Mouse (Mus musculus) testis, adult 2 months (tissue): ENCODE measurements at regions not wholly inside any gene's neighbourhood (a gene's known extent, or its start where the extent isn't known, plus 50 kb on each side); places are given as distances from the start of the nearest gene placed in this dataset.

Source experiments
- CTCF ChIP-seq: fragments of 200-500 bp; IDR thresholded peaks from 2 replicates; pipeline ENCODE4 v1.5.1; 2012; ENCODE audit warnings: low read depth, mild to moderate bottlenecking, inconsistent platforms, low read length, moderate library complexity; ENCODE audit not compliant: control insufficient read depth, insufficient read depth, insufficient replicate concordance
- POLR2A ChIP-seq: fragments of 200-500 bp; IDR thresholded peaks from 2 replicates; pipeline ENCODE4 v1.6.1; 2012; ENCODE audit warnings: low read depth, mild to moderate bottlenecking, inconsistent platforms, low read length, moderate library complexity; ENCODE audit not compliant: control insufficient read depth

- TF ChIP-seq POLR2A, result no peak
- no peak for TF ChIP-seq CTCF
These were observed 51.7 kb upstream of the Slc35f5 start for GRCm38 (mm10) chr1:125508594-125509257.
